In genomic region chr11:75173799-75174165, GRCm38 (mm10) we compare ENCODE assay signal across 8 mouse cellular contexts. TPM values are rescaled to one million over a fixed set of nuclear protein-coding genes. Genes with fewer than 3 reads are reported as not detected.
A peak's percentile ranks its signal among the peaks of the same experiment; 100 is the strongest.
DNase-seq lines count a peak whose midpoint lies in the region; ATAC-seq and TF ChIP-seq lines count a peak whose summit lies in the region.

No protein-coding gene starts in this region.

- no peak for TF ChIP-seq EP300 in heart, adult 2 months (IDR thresholded peaks at IDR 0.05; ENCODE audit: insufficient read depth, low read depth, low read length)

- 2% methylated on average over 15 of the region's 15 CpGs for WGBS in heart, adult 2 months
- 3% methylated on average over 15 of the region's 15 CpGs for WGBS in thymus, adult 2 months
- 2% methylated on average over 15 of the region's 15 CpGs for WGBS in liver, embryonic 13.5 days (ENCODE audit: insufficient replicate concordance)

- DNase-seq in heart, adult 2 months = no peak
- DNase-seq in heart, adult 18-20 months = no peak
- no peak for DNase-seq in thymus, adult 2 months
- no peak for DNase-seq in thymus, postnatal 14 days
- no peak for DNase-seq in liver, embryonic 13.5 days
- DNase-seq in layer of hippocampus, postnatal 14 days (ENCODE audit: low spot score in 2 of 2) = no peak
- no peak for DNase-seq in left cerebral cortex, adult 11 months (ENCODE audit: low spot score)
- DNase-seq in spleen, postnatal 14 days (ENCODE audit: low spot score in 2 of 2) = no peak

- H3K9ac ChIP-seq in heart, adult 2 months (ENCODE audit: low read depth, low read length) = no peak overlapping the region
- H3K9ac ChIP-seq in liver, embryonic 13.5 days = no peak overlapping the region

- no peaks in the 10 kb centered on the region for H3K9me3 ChIP-seq in liver, embryonic 13.5 days (replicated peaks)

- peak overlapping the region; percentile 68 for H3K4me3 ChIP-seq in heart, adult 2 months
- H3K4me3 ChIP-seq in thymus, adult 2 months (ENCODE audit: control insufficient read depth, insufficient read depth, low read length) = peak overlapping the region; percentile 36
- peak overlapping the region; percentile 70 for H3K4me3 ChIP-seq in liver, embryonic 13.5 days (replicated peaks)

- TF ChIP-seq CTCF in heart, adult 2 months (IDR thresholded peaks at IDR 0.05) = no peak
- TF ChIP-seq CTCF in thymus, adult 2 months (IDR thresholded peaks at IDR 0.05; ENCODE audit: borderline replicate concordance, control insufficient read depth, extremely low read depth, insufficient read depth, low read length, poor library complexity) = no peak

- no peak overlapping the region for H3K27ac ChIP-seq in heart, adult 2 months
- H3K27ac ChIP-seq in thymus, adult 2 months (ENCODE audit: control insufficient read depth, insufficient read depth, low read length) = no peak overlapping the region
- H3K27ac ChIP-seq in liver, embryonic 13.5 days = no peak overlapping the region

- H3K27me3 ChIP-seq in heart, adult 2 months (ENCODE audit: control insufficient read depth, insufficient read depth, low read length) = no peaks in the 10 kb centered on the region
- peaks cover 15% of the 10 kb centered on the region; the same call in 1 of the 2 replicates for H3K27me3 ChIP-seq in thymus, adult 2 months (ENCODE audit: control insufficient read depth, insufficient read depth, low read length)
- peaks cover 71% of the 10 kb centered on the region for H3K27me3 ChIP-seq in liver, embryonic 13.5 days

- peaks cover 7% of the 10 kb centered on the region; the same call in 1 of the 2 replicates for H3K4me1 ChIP-seq in heart, adult 2 months (ENCODE audit: control insufficient read depth, insufficient read depth, low read length)
- peaks cover 41% of the 10 kb centered on the region for H3K4me1 ChIP-seq in thymus, adult 2 months (replicated peaks; ENCODE audit: control insufficient read depth, insufficient read depth, low read length)
- peaks cover 67% of the 10 kb centered on the region for H3K4me1 ChIP-seq in liver, embryonic 13.5 days (replicated peaks)

- intact Hi-C loops in heart, adult 2 months (cut with DNase I) = no loop called here

- no peak for ATAC-seq in liver, embryonic 13.5 days (ENCODE audit: low read depth)

- H3K36me3 ChIP-seq in heart, adult 2 months (ENCODE audit: control insufficient read depth, insufficient read depth, low read length) = no peaks in the 10 kb centered on the region
- no peaks in the 10 kb centered on the region for H3K36me3 ChIP-seq in thymus, adult 2 months (ENCODE audit: control insufficient read depth, insufficient read depth, low read length)
- H3K36me3 ChIP-seq in liver, embryonic 13.5 days = peaks cover 18% of the 10 kb centered on the region

- H3K4me2 ChIP-seq in liver, embryonic 13.5 days = peak overlapping the region; percentile 92

- H3K79me2 ChIP-seq in heart, adult 2 months (replicated peaks; ENCODE audit: control insufficient read depth, insufficient read depth, low read length) = no peaks in the 10 kb centered on the region

- TF ChIP-seq POLR2A in heart, adult 2 months (IDR thresholded peaks at IDR 0.05; ENCODE audit: insufficient read depth, low read depth, low read length) = no peak
- TF ChIP-seq POLR2A in thymus, adult 2 months (IDR thresholded peaks at IDR 0.05; ENCODE audit: control insufficient read depth, extremely low read depth, insufficient read depth, low read length, poor library complexity) = no peak

RNA-seq across cellular contexts. Expression of gene Hic1, which starts 4.5 kb away (rescaled TPM):
- total RNA-seq in heart, adult 2 months (2021) = 10 to 100 TPM; 12.6 to 13.6 TPM
- polyA plus RNA-seq in heart, adult 2 months (2012; rRNA removed) = 15.5 and 19.6 TPM in 2 replicates
- total RNA-seq in heart, adult 18-20 months (2021) = 10 to 100 TPM in 1 of 2 experiments, 1 to 10 TPM in 1; 6.6 to 11.5 TPM
- 10.6 and 14.1 TPM in 2 replicates for polyA plus RNA-seq in thymus, adult 2 months (2012; rRNA removed)
- polyA plus RNA-seq in liver, embryonic 13.5 days (2015; fragmentation: Nextera tagmentation; extraction: Ambion mirVana) = 1.2 and 1.5 TPM in 2 replicates
- total RNA-seq in layer of hippocampus, postnatal 14 days (2021) = 1 to 10 TPM; 3.3 to 4.5 TPM

RNA-seq across cellular contexts. Expression of gene Ovca2, which starts 4.9 kb away (rescaled TPM):
- 1 to 10 TPM; 5.7 to 6.1 TPM for total RNA-seq in heart, adult 2 months (2021)
- 11.1 and 16.7 TPM in 2 replicates for polyA plus RNA-seq in heart, adult 2 months (2012; rRNA removed)
- 1 to 10 TPM; 5.5 to 7.0 TPM for total RNA-seq in heart, adult 18-20 months (2021)
- 37.6 and 48.9 TPM in 2 replicates for polyA plus RNA-seq in thymus, adult 2 months (2012; rRNA removed)
- polyA plus RNA-seq in liver, embryonic 13.5 days (2015; fragmentation: Nextera tagmentation; extraction: Ambion mirVana) = 13.3 and 13.4 TPM in 2 replicates
- total RNA-seq in layer of hippocampus, postnatal 14 days (2021) = 10 to 100 TPM; 14.8 to 15.2 TPM

RNA-seq across cellular contexts. Expression of gene Dph1, which starts 17.3 kb away (rescaled TPM):
- total RNA-seq in heart, adult 2 months (2021) = 10 to 100 TPM in 1 of 2 experiments, 1 to 10 TPM in 1; 8.5 to 11.6 TPM
- 21.7 and 32.9 TPM in 2 replicates for polyA plus RNA-seq in heart, adult 2 months (2012; rRNA removed)
- 1 to 10 TPM; 8.7 to 9.8 TPM for total RNA-seq in heart, adult 18-20 months (2021)
- 28.3 and 33.8 TPM in 2 replicates for polyA plus RNA-seq in thymus, adult 2 months (2012; rRNA removed)
- polyA plus RNA-seq in liver, embryonic 13.5 days (2015; fragmentation: Nextera tagmentation; extraction: Ambion mirVana) = 13.8 and 15.8 TPM in 2 replicates
- total RNA-seq in layer of hippocampus, postnatal 14 days (2021) = 10 to 100 TPM; 21.7 to 24.4 TPM

RNA-seq across cellular contexts. Expression of gene Rtn4rl1, which starts 19.8 kb away (rescaled TPM):
- total RNA-seq in heart, adult 2 months (2021) = 1 to 10 TPM; 8.4 to 9.4 TPM
- polyA plus RNA-seq in heart, adult 2 months (2012; rRNA removed) = 7.5 and 10.4 TPM in 2 replicates
- total RNA-seq in heart, adult 18-20 months (2021) = 1 to 10 TPM; 5.7 TPM
- 15.3 and 15.5 TPM in 2 replicates for polyA plus RNA-seq in thymus, adult 2 months (2012; rRNA removed)
- 0.78 and 0.97 TPM in 2 replicates for polyA plus RNA-seq in liver, embryonic 13.5 days (2015; fragmentation: Nextera tagmentation; extraction: Ambion mirVana)
- total RNA-seq in layer of hippocampus, postnatal 14 days (2021) = 10 to 100 TPM; 82.1 to 83.1 TPM
